Mouse (Mus musculus): ENCODE measurements at regions not wholly inside any gene's neighbourhood (a gene's known extent, or its start where the extent isn't known, plus 50 kb on each side); places are given as distances from the start of the nearest gene placed in this dataset.

GRCm38 (mm10) chr3:21512081-21512480 lies 564.4 kb upstream of the Tbl1xr1 start:
- no peak for TF ChIP-seq CTCF (IDR thresholded peaks at IDR 0.05; ENCODE audit: low read depth)
- no peak for TF ChIP-seq EP300 (optimal IDR thresholded peaks at IDR 0.05)
